Mouse (Mus musculus) MEL (cell line): ENCODE measurements at regions not wholly inside any gene's neighbourhood (a gene's known extent, or its start where the extent isn't known, plus 50 kb on each side); places are given as distances from the start of the nearest gene placed in this dataset.

Experiments
- DNase-seq: peaks from one replicate; pipeline ENCODE4 v3.0.0; 2011; ENCODE audit warnings: low read depth, low spot score
- H3K27ac ChIP-seq: 2 replicates; pipeline ENCODE4 v1.5.1; 2012; ENCODE audit warnings: low read depth, mild to moderate bottlenecking, control low read depth, low read length, moderate library complexity; ENCODE audit not compliant: control insufficient read depth
- H3K27me3 ChIP-seq, 2 experiments: fragments of 150-350 bp in 1 of 2; sonication (generic) in 1 of 2; 2 replicates each; pipeline ENCODE4 v1.6.1; 2012; ENCODE audit warnings: low read length in 2 of 2, mild to moderate bottlenecking in 2 of 2, improper control_type of control experiment in 1 of 2, moderate library complexity in 1 of 2; ENCODE audit not compliant: insufficient read depth in 2 of 2, control insufficient read depth in 1 of 2
- H3K36me3 ChIP-seq, 2 experiments: 2 replicates each; pipeline ENCODE4 v1.6.1; 2012 to 2014; ENCODE audit warnings: low read length in 2 of 2, improper control_type of control experiment in 1 of 2, inconsistent platforms in 1 of 2, mild to moderate bottlenecking in 1 of 2; ENCODE audit not compliant: insufficient read depth in 2 of 2, control insufficient read depth in 1 of 2
- H3K4me1 ChIP-seq, 2 experiments: fragments of 150-350 bp in 1 of 2; sonication (generic) in 1 of 2; 2 replicates each; pipeline ENCODE4 v1.6.1; 2012; ENCODE audit warnings: low read length in 2 of 2, improper control_type of control experiment in 1 of 2, mild to moderate bottlenecking in 1 of 2; ENCODE audit not compliant: insufficient read depth in 2 of 2, control insufficient read depth in 1 of 2
- H3K4me3 ChIP-seq, 2 experiments: fragments of 150-350 bp in 1 of 2; sonication (generic) in 1 of 2; 2 replicates each; pipeline ENCODE4 v1.5.1; 2012; ENCODE audit warnings: low read depth in 2 of 2, low read length in 2 of 2, mild to moderate bottlenecking in 2 of 2, moderate library complexity in 2 of 2, control low read depth in 1 of 2, improper control_type of control experiment in 1 of 2; ENCODE audit not compliant: control insufficient read depth in 1 of 2, insufficient read depth in 1 of 2
- H3K79me2 ChIP-seq: 2 replicates; pipeline ENCODE4 v1.6.1; 2012; ENCODE audit warnings: mild to moderate bottlenecking, low read length, moderate library complexity; ENCODE audit not compliant: control insufficient read depth, poor library complexity, insufficient read depth
- H3K9ac ChIP-seq: 2 replicates; pipeline ENCODE4 v1.6.1; 2012; ENCODE audit warnings: low read depth, mild to moderate bottlenecking, control low read depth, low read length, moderate library complexity; ENCODE audit not compliant: control insufficient read depth, poor library complexity, severe bottlenecking
- H3K9me3 ChIP-seq: fragments of 150-350 bp; sonication (generic); replicated peaks from 2 replicates; pipeline ENCODE4 v1.6.1; 2012; ENCODE audit warnings: mild to moderate bottlenecking, low read length, improper control_type of control experiment, moderate library complexity; ENCODE audit not compliant: insufficient read depth
- BHLHE40 ChIP-seq: IDR thresholded peaks from 2 replicates; pipeline ENCODE4 v1.6.1; 2012; ENCODE audit warnings: low read depth, mild to moderate bottlenecking, inconsistent platforms, low read length, improper control_type of control experiment, borderline replicate concordance
- CHD1 ChIP-seq: IDR thresholded peaks from 2 replicates; pipeline ENCODE4 v1.6.1; 2012; ENCODE audit warnings: low read depth, mild to moderate bottlenecking, inconsistent platforms, low read length, improper control_type of control experiment
- CTCF ChIP-seq, 3 experiments: IDR thresholded peaks in 2 of 3; conservative IDR thresholded peaks in 1 of 3; 2 replicates each; pipeline ENCODE4 v1.5.1; 2011 to 2012; ENCODE audit warnings: low read length in 3 of 3, low read depth in 2 of 3, mild to moderate bottlenecking in 2 of 3, improper control_type of control experiment in 1 of 3, inconsistent platforms in 1 of 3, mixed read lengths in 1 of 3, moderate library complexity in 1 of 3; ENCODE audit not compliant: control insufficient read depth in 1 of 3, insufficient read depth in 1 of 3, poor library complexity in 1 of 3, severe bottlenecking in 1 of 3
- E2F4 ChIP-seq: IDR thresholded peaks from 2 replicates; pipeline ENCODE4 v1.6.1; 2011; ENCODE audit warnings: low read depth, low read length, improper control_type of control experiment, borderline replicate concordance
- EP300 ChIP-seq, 2 experiments: IDR thresholded peaks; 2 replicates each; pipeline ENCODE4 v1.6.1; 2011; ENCODE audit warnings: improper control_type of control experiment in 2 of 2, low read length in 2 of 2, low read depth in 1 of 2, mild to moderate bottlenecking in 1 of 2
- GABPA ChIP-seq: IDR thresholded peaks from 2 replicates; pipeline ENCODE4 v1.6.1; 2012; ENCODE audit warnings: low read depth, mild to moderate bottlenecking, inconsistent platforms, low read length, improper control_type of control experiment, moderate library complexity
- GATA1 ChIP-seq: IDR thresholded peaks from 2 replicates; pipeline ENCODE4 v1.6.1; 2011; ENCODE audit warnings: low read depth, low read length, improper control_type of control experiment
- HCFC1 ChIP-seq: IDR thresholded peaks from 2 replicates; pipeline ENCODE4 v1.6.1; 2012; ENCODE audit warnings: low read depth, mild to moderate bottlenecking, inconsistent platforms, low read length, improper control_type of control experiment, moderate library complexity
- JUND ChIP-seq: IDR thresholded peaks from 2 replicates; pipeline ENCODE4 v1.6.1; 2011; ENCODE audit warnings: low read depth, mild to moderate bottlenecking, improper control_type of control experiment, low read length
- KAT2A ChIP-seq: conservative IDR thresholded peaks from 2 replicates; pipeline ENCODE4 v1.6.1; 2012; ENCODE audit warnings: low read depth, low read length, improper control_type of control experiment, inconsistent platforms
- MEF2A ChIP-seq: IDR thresholded peaks from 2 replicates; pipeline ENCODE4 v1.6.1; 2014; ENCODE audit warnings: low read depth, mild to moderate bottlenecking, inconsistent platforms, low read length, improper control_type of control experiment; ENCODE audit not compliant: poor library complexity, insufficient replicate concordance, severe bottlenecking; ENCODE audit errors: extremely low read depth
- NELFE ChIP-seq: IDR thresholded peaks from 2 replicates; pipeline ENCODE4 v1.6.1; 2011; ENCODE audit warnings: low read depth, low read length, improper control_type of control experiment
- POLR2A ChIP-seq, 2 experiments: IDR thresholded peaks; 2 replicates each; pipeline ENCODE4 v1.6.1; 2011 to 2012; ENCODE audit warnings: low read length in 2 of 2, mild to moderate bottlenecking in 2 of 2, control low read depth in 1 of 2, improper control_type of control experiment in 1 of 2, low read depth in 1 of 2, moderate library complexity in 1 of 2; ENCODE audit not compliant: control insufficient read depth in 1 of 2, insufficient read depth in 1 of 2, poor library complexity in 1 of 2
- POLR2AphosphoS2 ChIP-seq: IDR thresholded peaks from 2 replicates; pipeline ENCODE4 v1.6.1; 2011; ENCODE audit warnings: low read length, improper control_type of control experiment
- POLR2AphosphoS5 ChIP-seq: IDR thresholded peaks from 2 replicates; pipeline ENCODE4 v1.6.1; 2012; ENCODE audit warnings: low read depth, borderline replicate concordance, mild to moderate bottlenecking, inconsistent platforms, low read length, moderate library complexity, mixed read lengths
- RAD21 ChIP-seq: IDR thresholded peaks from 2 replicates; pipeline ENCODE4 v1.6.1; 2011; ENCODE audit warnings: mild to moderate bottlenecking, low read depth, low read length, improper control_type of control experiment
- SIN3A ChIP-seq: IDR thresholded peaks from 2 replicates; pipeline ENCODE4 v1.6.1; 2012; ENCODE audit warnings: low read length, improper control_type of control experiment, inconsistent platforms
- TAL1 ChIP-seq: IDR thresholded peaks from 2 replicates; pipeline ENCODE4 v1.6.1; 2012; ENCODE audit warnings: mild to moderate bottlenecking, inconsistent platforms, low read length, moderate library complexity, mixed read lengths
- UBTF ChIP-seq: IDR thresholded peaks from 2 replicates; pipeline ENCODE4 v1.6.1; 2012; ENCODE audit warnings: low read depth, mild to moderate bottlenecking, inconsistent platforms, low read length, improper control_type of control experiment, moderate library complexity, borderline replicate concordance; ENCODE audit not compliant: insufficient read depth
- USF1 ChIP-seq: IDR thresholded peaks from 2 replicates; pipeline ENCODE4 v1.6.1; 2014; ENCODE audit warnings: low read depth, mild to moderate bottlenecking, inconsistent platforms, low read length, improper control_type of control experiment, moderate library complexity
- USF2 ChIP-seq, 2 experiments: IDR thresholded peaks; 2 replicates each; pipeline ENCODE4 v1.6.1; 2011 to 2012; ENCODE audit warnings: improper control_type of control experiment in 2 of 2, low read length in 2 of 2, borderline replicate concordance in 1 of 2, inconsistent platforms in 1 of 2, low read depth in 1 of 2, mild to moderate bottlenecking in 1 of 2; ENCODE audit not compliant: insufficient read depth in 1 of 2

DNA sequence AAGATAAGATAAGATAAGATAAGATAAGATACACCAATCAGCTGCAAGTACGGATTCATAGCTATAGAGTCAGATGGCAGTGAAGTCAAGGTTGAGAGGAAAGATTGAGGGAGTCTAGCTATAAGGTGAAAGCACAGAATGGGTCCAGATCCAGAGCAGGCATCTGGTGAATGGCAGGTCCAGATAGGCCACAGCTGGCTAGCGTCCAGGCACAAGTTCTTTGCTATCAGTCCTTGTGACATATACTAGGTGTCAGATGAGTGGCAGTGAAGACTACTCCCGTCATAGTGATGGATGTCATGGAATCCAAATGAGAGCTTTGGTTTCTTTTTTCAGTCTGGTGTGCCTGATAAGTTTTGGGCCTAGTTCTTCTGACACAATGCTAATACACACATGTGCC lies 566.9 kb upstream of the Dmac1 start:
- TF ChIP-seq JUND, result no peak
- TF ChIP-seq GATA1, result 0 out of 2 replicates have a peak, but pooled peaks have one; percentile 14
- no peak for TF ChIP-seq SIN3A
- Histone ChIP-seq H3K79me2 (no peaks in the 10 kb centered on the region), H3K27me3 (no peaks in the 10 kb centered on the region), H3K4me3 (no peak overlapping the region), H3K36me3 (no peaks in the 10 kb centered on the region), H3K9ac (no peak overlapping the region), H3K4me1 (no peaks in the 10 kb centered on the region), H3K27ac (no peak overlapping the region), H3K9me3 (no peaks in the 10 kb centered on the region)
- peak; percentile 3 for DNase-seq

DNA sequence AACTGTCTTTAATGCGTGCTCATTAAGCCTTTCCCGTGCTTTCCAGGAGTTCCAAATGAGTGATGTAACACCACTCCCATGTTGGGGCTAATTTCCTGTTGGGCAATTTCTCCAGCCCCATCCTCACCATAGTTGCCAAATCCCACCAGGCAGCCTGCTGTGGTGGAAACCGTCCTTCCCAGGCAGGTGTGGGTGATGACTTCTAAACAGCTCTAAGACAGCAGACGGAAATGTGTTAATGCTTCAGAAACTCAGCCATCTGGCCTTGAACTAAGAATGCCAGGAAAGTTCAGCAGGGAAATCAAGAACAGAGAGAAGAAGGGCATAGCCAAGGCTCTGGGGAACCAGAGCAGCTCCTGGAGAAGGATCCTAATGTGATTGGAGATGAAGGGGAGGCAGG lies 560.5 kb upstream of the Dmac1 start:
- TF ChIP-seq HCFC1, result no peak
- TF ChIP-seq SIN3A, result no peak
- no peak for TF ChIP-seq USF2 (IDR thresholded peaks at IDR 0.05; ENCODE audit: borderline replicate concordance in 1 of 2, insufficient read depth in 1 of 2, low read depth in 1 of 2, low read length in 2 of 2)
- no peak for TF ChIP-seq TAL1
- no peak for TF ChIP-seq MEF2A
- no peak for TF ChIP-seq UBTF
- TF ChIP-seq USF1, result no peak
- no peak for TF ChIP-seq NELFE
- TF ChIP-seq JUND, result no peak
- no peak for TF ChIP-seq POLR2A (IDR thresholded peaks at IDR 0.05; ENCODE audit: control insufficient read depth in 1 of 2, insufficient read depth in 1 of 2, low read depth in 1 of 2, low read length in 2 of 2, poor library complexity in 1 of 2)
- TF ChIP-seq BHLHE40, result no peak
- no peak for TF ChIP-seq CTCF (IDR thresholded peaks at IDR 0.05 in 2 of 3, conservative IDR thresholded peaks at IDR 0.05 in 1 of 3; ENCODE audit: control insufficient read depth in 1 of 3, insufficient read depth in 1 of 3, low read depth in 2 of 3, low read length in 3 of 3, poor library complexity in 1 of 3, severe bottlenecking in 1 of 3)
- TF ChIP-seq RAD21, result no peak
- TF ChIP-seq GABPA, result no peak
- TF ChIP-seq E2F4, result no peak
- no peak for TF ChIP-seq EP300 (IDR thresholded peaks at IDR 0.05; ENCODE audit: low read depth in 1 of 2, low read length in 2 of 2)
- no peak for TF ChIP-seq KAT2A
- TF ChIP-seq CHD1, result no peak
- no peak for TF ChIP-seq POLR2AphosphoS2
- TF ChIP-seq POLR2AphosphoS5, result no peak
- TF ChIP-seq, all 39 proteins: peak for 0
- no peak overlapping the region for H3K27ac ChIP-seq
- no peak for DNase-seq
- H3K4me1 ChIP-seq, result no peaks in the 10 kb centered on the region
- H3K9ac ChIP-seq, result no peak overlapping the region
- H3K79me2 ChIP-seq, result no peaks in the 10 kb centered on the region
- no peak overlapping the region for H3K4me3 ChIP-seq
- H3K9me3 ChIP-seq, result no peaks in the 10 kb centered on the region
- no peaks in the 10 kb centered on the region for H3K27me3 ChIP-seq
- H3K36me3 ChIP-seq, result no peaks in the 10 kb centered on the region
